Mouse (Mus musculus) embryonic facial prominence, embryonic 15.5 days (tissue): ENCODE measurements around the gene Hcn4. TPM values are rescaled to one million over a fixed set of nuclear protein-coding genes. Genes with fewer than 3 reads are reported as not detected.

Experiments
- ATAC-seq: fragments of 200-750 bp; cut with Nextera tagmentation; 2 replicates; pipeline ENCODE4 v1.8.0; 2017; ENCODE audit warnings: low read depth, moderate TSS enrichment; ENCODE audit not compliant: insufficient number of reproducible peaks, low FRiP score, low TSS enrichment
- H3K27ac ChIP-seq: fragments of 300-500 bp; sonication (generic); replicated peaks from 2 replicates; pipeline ENCODE4 v1.5.1; 2015; ENCODE audit warnings: mild to moderate bottlenecking, inconsistent platforms
- H3K27me3 ChIP-seq: fragments of 300-500 bp; sonication (generic); 2 replicates; pipeline ENCODE4 v1.6.1; 2015; ENCODE audit warnings: inconsistent platforms
- H3K36me3 ChIP-seq: fragments of 300-500 bp; sonication (generic); 2 replicates; pipeline ENCODE4 v1.6.1; 2015; ENCODE audit warnings: mild to moderate bottlenecking, inconsistent platforms
- H3K4me1 ChIP-seq: fragments of 300-500 bp; sonication (generic); 2 replicates; pipeline ENCODE4 v1.6.1; 2015; ENCODE audit warnings: inconsistent platforms
- H3K4me2 ChIP-seq: fragments of 300-500 bp; sonication (generic); replicated peaks from 2 replicates; pipeline ENCODE4 v1.6.1; 2015; ENCODE audit warnings: mild to moderate bottlenecking, inconsistent platforms
- H3K4me3 ChIP-seq: fragments of 300-500 bp; sonication (generic); replicated peaks from 2 replicates; pipeline ENCODE4 v1.5.1; 2015; ENCODE audit warnings: mild to moderate bottlenecking, inconsistent platforms
- H3K9ac ChIP-seq: fragments of 300-500 bp; sonication (generic); 2 replicates; pipeline ENCODE4 v1.6.1; 2015; ENCODE audit warnings: inconsistent platforms
- H3K9me3 ChIP-seq: fragments of 300-500 bp; sonication (generic); replicated peaks from 2 replicates; pipeline ENCODE4 v1.6.1; 2016; ENCODE audit warnings: inconsistent platforms
- WGBS: fragments of 180-500 bp; shearing (Covaris S2); methylation state at CpG from one replicate; pipeline ENCODE4 v1.1.7; 2015; 5-methylcytosine and 5-hydroxymethylcytosine counted together
- polyA plus RNA-seq: library from polyadenylated mRNA; unstranded; fragments of >200 nt; fragmentation: Nextera tagmentation; extraction: Ambion mirVana; gene quantifications from 2 replicates; pipeline ENCODE4 v1.2.1, GENCODE M21; 2015

Hcn4 gene
- polyA plus RNA-seq, 1 experiment from 2014 or later, result 0.28 TPM

GRCm38 (mm10) chr9:58889782-58890448 is 66.7 kb downstream of the Hcn4 start:
- no peak overlapping the region for H3K9ac ChIP-seq
- no peak for ATAC-seq
- peaks cover 56% of the 10 kb centered on the region for H3K36me3 ChIP-seq
- no peak overlapping the region for H3K27ac ChIP-seq
- H3K4me2 ChIP-seq, result no peak overlapping the region
- H3K4me3 ChIP-seq, result no peak overlapping the region
- H3K4me1 ChIP-seq, result no peaks in the 10 kb centered on the region
- H3K9me3 ChIP-seq, result no peaks in the 10 kb centered on the region
- WGBS, result 87% methylated on average over 12 of the region's 12 CpGs
- H3K27me3 ChIP-seq, result no peaks in the 10 kb centered on the region

DNA sequence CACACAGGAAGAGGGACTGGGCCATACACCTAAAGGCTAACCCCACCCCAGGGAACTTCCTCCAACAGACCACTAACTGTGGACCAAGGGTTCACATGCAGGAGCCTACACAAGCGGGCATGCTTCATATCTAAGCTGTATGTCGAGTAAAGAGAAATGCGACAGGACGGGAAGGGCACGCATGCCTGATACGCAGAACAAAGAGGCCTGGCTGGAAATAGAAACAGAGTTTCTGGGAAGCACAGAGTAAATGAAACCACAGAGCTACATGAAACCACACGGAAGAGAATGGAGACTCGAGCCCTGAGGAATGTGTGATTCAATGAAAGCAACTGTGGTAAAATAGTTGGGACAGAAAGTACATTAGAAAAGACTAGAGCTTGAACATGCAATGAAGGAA is 67.7 kb downstream of the Hcn4 start:
- WGBS, result 79% methylated on average over 8 of the region's 8 CpGs

DNA sequence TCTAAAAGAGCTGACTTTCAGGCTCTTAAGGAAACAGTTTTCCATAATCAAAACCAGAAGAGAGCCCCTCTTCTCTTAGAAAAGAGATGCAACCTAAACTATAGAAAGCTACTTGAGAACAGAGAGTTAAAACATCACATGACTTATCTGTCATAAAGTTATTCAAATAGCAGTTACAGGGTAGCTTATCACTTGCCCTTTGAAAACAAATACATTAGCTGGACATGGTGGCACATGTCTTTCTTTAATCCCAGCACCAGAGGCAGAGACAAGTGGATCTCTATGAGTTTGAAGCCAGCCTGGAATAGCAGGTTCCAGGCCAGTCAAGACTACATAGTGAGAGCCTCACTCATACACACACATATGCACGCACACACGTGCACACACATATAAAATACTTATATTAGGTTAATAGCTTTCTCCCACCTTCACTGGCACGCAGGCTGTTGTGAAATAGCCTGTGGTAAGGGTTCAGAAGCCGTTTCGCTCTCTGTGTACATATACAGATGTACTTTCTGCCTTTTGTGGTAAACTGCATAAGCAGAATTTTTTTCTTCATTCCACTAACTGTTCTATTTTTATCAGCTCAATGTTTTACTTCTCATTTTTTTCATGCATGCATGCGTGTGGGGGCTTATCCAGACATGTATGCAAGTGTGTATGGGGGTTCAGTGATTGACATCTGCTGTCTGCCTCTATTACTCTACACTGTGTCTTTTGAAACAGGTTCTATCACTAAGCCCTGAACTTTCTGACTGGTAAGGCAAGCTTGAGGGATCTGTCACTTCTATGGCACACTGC is 68.8 kb downstream of the Hcn4 start:
- Histone ChIP-seq H3K9me3 (no peaks in the 10 kb centered on the region), H3K4me3 (no peak overlapping the region), H3K27ac (no peak overlapping the region), H3K4me1 (no peaks in the 10 kb centered on the region), H3K9ac (no peak overlapping the region), H3K36me3 (peaks cover 50% of the 10 kb centered on the region), H3K27me3 (no peaks in the 10 kb centered on the region), H3K4me2 (no peak overlapping the region)
- whole genome bisulfite sequencing, result 67% methylated on average over 6 of the region's 6 CpGs
- no peak for ATAC-seq

More for the DNA sequence above, 67.7 kb downstream of the Hcn4 start:
- Histone ChIP-seq H3K27me3 (no peaks in the 10 kb centered on the region), H3K4me1 (no peaks in the 10 kb centered on the region), H3K27ac (0 out of 2 replicates have a peak overlapping the region, but pooled peaks have one; percentile 11), H3K9ac (no peak overlapping the region), H3K4me2 (no peak overlapping the region), H3K36me3 (peaks cover 53% of the 10 kb centered on the region), H3K9me3 (no peaks in the 10 kb centered on the region), H3K4me3 (no peak overlapping the region)
- no peak for ATAC-seq

DNA sequence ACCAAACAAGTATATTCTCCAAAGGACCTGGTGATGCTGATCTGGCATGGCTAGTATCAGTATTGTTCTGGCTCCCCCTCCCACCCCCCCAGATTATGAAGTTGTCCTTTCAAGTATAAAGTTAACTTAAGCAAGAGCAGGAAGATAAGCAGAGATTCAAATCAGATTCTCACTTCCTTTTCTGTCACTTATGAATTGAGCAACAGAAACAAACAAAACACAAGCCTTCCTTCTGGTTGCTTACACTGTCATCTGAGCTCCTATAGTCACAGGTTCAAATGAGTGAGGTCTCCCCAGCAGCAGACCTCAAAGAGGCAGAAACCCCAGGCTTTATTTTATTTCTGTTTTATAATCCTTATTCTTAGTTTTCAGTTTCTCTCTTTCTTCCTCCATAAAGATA is 76.4 kb downstream of the Hcn4 start:
- no peaks in the 10 kb centered on the region for H3K9me3 ChIP-seq
- no peak overlapping the region for H3K4me3 ChIP-seq
- H3K36me3 ChIP-seq, result peaks cover 27% of the 10 kb centered on the region
- H3K9ac ChIP-seq, result no peak overlapping the region
- H3K27ac ChIP-seq, result no peak overlapping the region
- no peak overlapping the region for H3K4me2 ChIP-seq
- ATAC-seq, result no peak
- no peaks in the 10 kb centered on the region for H3K27me3 ChIP-seq
- no peaks in the 10 kb centered on the region for H3K4me1 ChIP-seq

DNA sequence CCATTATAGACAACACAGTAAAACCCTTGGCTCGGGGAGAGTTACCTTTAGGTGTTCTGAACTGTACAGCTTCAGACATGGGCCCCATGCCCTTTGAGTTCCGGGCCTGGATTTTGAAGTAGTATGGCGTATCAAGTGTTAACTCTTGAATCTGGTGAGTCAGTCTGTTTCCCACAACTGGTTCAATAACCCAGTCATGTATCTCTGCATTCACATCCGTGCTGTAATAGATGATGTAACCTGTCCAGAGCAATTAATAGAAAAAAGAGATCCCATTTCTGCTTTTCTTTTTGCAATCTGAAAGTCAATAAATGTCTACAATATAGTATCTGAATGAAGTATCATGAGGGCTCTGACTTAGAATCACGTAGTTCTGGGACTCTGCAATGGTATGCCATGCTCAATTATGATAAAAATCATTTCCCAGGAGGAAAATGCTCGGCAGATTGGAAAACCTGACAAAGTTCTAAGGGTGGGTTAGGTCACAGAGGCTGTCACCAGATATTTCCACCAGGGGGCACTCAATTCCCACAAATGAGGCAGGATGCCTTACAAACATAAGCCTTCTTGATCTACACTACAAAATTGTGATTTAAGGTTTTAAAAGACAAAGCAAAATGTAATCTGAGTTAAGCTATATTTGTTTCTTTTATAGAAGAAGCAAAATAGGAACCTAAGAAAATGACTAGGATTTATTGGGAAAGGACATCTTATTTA is 79.8 kb downstream of the Hcn4 start:
- no peak overlapping the region for H3K9ac ChIP-seq
- H3K4me2 ChIP-seq, result no peak overlapping the region
- H3K4me1 ChIP-seq, result no peaks in the 10 kb centered on the region
- no peak for ATAC-seq
- no peak overlapping the region for H3K4me3 ChIP-seq
- no peaks in the 10 kb centered on the region for H3K9me3 ChIP-seq
- H3K36me3 ChIP-seq, result peaks cover 34% of the 10 kb centered on the region
- H3K27me3 ChIP-seq, result no peaks in the 10 kb centered on the region
- no peak overlapping the region for H3K27ac ChIP-seq
- WGBS, result 58% methylated on average over 6 of the region's 6 CpGs

Other genes with a start within 250 kb of the Hcn4 start
- gene Nptn, start 241.2 kb upstream of the Hcn4 start, polyA plus RNA-seq, result 123 and 127 TPM in 2 replicates
- 2.0 and 2.1 TPM in 2 replicates for gene Rec114, start 79.4 kb upstream of the Hcn4 start, polyA plus RNA-seq
- 34.3 and 38.7 TPM in 2 replicates for gene Neo1, start 213.0 kb downstream of the Hcn4 start, polyA plus RNA-seq